Mouse (Mus musculus) small intestine, adult 2 months (tissue): ENCODE results near the gene Zdhhc5.

ENCODE experiments used
- CTCF ChIP-seq: fragments of 200-500 bp; IDR thresholded peaks from 2 replicates; pipeline ENCODE4 v1.5.1; 2012; ENCODE audit warnings: low read depth, mild to moderate bottlenecking, control low read depth, inconsistent platforms, low read length, moderate library complexity, mixed read lengths; ENCODE audit not compliant: insufficient replicate concordance, insufficient read length; ENCODE audit errors: extremely low read depth
- POLR2A ChIP-seq: fragments of 200-500 bp; IDR thresholded peaks from 2 replicates; pipeline ENCODE4 v1.6.1; 2012; ENCODE audit warnings: low read depth, mild to moderate bottlenecking, control low read depth, inconsistent platforms, low read length, moderate library complexity

GRCm38 (mm10) chr2:84734919-84735318 lies 19.9 kb upstream of the Zdhhc5 start:
- no peak for TF ChIP-seq CTCF
- no peak for TF ChIP-seq POLR2A
